Mouse (Mus musculus) liver, embryonic 12.5 days (tissue): Measurements from ENCODE around the gene Ntm. TPM values are rescaled to one million over a fixed set of nuclear protein-coding genes. Genes with fewer than 3 reads are reported as not detected.

Experiments used
- ATAC-seq: fragments of 200-750 bp; cut with Nextera tagmentation; 2 replicates; pipeline ENCODE4 v1.8.0; 2017; ENCODE audit warnings: moderate number of reproducible peaks, mild to moderate bottlenecking, moderate library complexity
- H3K27ac ChIP-seq: fragments of 300-500 bp; sonication (generic); 2 replicates; pipeline ENCODE4 v1.5.1; 2016; ENCODE audit warnings: mild to moderate bottlenecking
- H3K27me3 ChIP-seq: fragments of 300-500 bp; sonication (generic); replicated peaks from 2 replicates; pipeline ENCODE4 v1.6.1; 2016; ENCODE audit warnings: mild to moderate bottlenecking, moderate library complexity
- H3K36me3 ChIP-seq: fragments of 300-500 bp; sonication (generic); 2 replicates; pipeline ENCODE4 v1.6.1; 2016; ENCODE audit warnings: mild to moderate bottlenecking, moderate library complexity
- H3K4me1 ChIP-seq: fragments of 300-500 bp; sonication (generic); 2 replicates; pipeline ENCODE4 v1.6.1; 2016
- H3K4me2 ChIP-seq: fragments of 300-500 bp; sonication (generic); 2 replicates; pipeline ENCODE4 v1.6.1; 2016; ENCODE audit warnings: mild to moderate bottlenecking, moderate library complexity
- H3K4me3 ChIP-seq: fragments of 300-500 bp; sonication (generic); 2 replicates; pipeline ENCODE4 v1.5.1; 2016; ENCODE audit warnings: mild to moderate bottlenecking, moderate library complexity
- H3K9ac ChIP-seq: fragments of 300-500 bp; sonication (generic); 2 replicates; pipeline ENCODE4 v1.6.1; 2016; ENCODE audit warnings: mild to moderate bottlenecking, moderate library complexity
- H3K9me3 ChIP-seq: fragments of 300-500 bp; sonication (generic); replicated peaks from 2 replicates; pipeline ENCODE4 v1.6.1; 2016; ENCODE audit warnings: mild to moderate bottlenecking, moderate library complexity
- WGBS: fragments of 180-500 bp; shearing (Covaris S2); methylation state at CpG from one replicate; pipeline ENCODE4 v1.1.7; 2016; ENCODE audit not compliant: insufficient replicate concordance; 5-methylcytosine and 5-hydroxymethylcytosine counted together
- polyA plus RNA-seq: library from polyadenylated mRNA; unstranded; fragments of >200 nt; fragmentation: Nextera tagmentation; extraction: Ambion mirVana; gene quantifications from 2 replicates; pipeline ENCODE4 v1.2.1, GENCODE M21; 2016

Gene Ntm
- polyA plus RNA-seq, 1 experiment from 2014 or later, result 1.7 TPM

GRCm38 (mm10) chr9:29145901-29146300 lies 817.0 kb downstream of the Ntm start:
- Histone ChIP-seq H3K9ac (no peak overlapping the region), H3K4me2 (no peak overlapping the region), H3K4me1 (no peaks in the 10 kb centered on the region), H3K9me3 (no peaks in the 10 kb centered on the region), H3K27ac (no peak overlapping the region), H3K36me3 (no peaks in the 10 kb centered on the region), H3K27me3 (no peaks in the 10 kb centered on the region), H3K4me3 (no peak overlapping the region)
- no peak for ATAC-seq
- WGBS, result 19% methylated on average over 4 of the region's 4 CpGs

GRCm38 (mm10) chr9:29136039-29136438 lies 826.9 kb downstream of the Ntm start:
- no peak overlapping the region for H3K27ac ChIP-seq
- ATAC-seq, result no peak
- no peaks in the 10 kb centered on the region for H3K9me3 ChIP-seq
- H3K4me3 ChIP-seq, result no peak overlapping the region
- no peaks in the 10 kb centered on the region for H3K27me3 ChIP-seq
- no peak overlapping the region for H3K9ac ChIP-seq
- no peaks in the 10 kb centered on the region for H3K36me3 ChIP-seq
- WGBS, result 66% methylated on average over 4 of the region's 4 CpGs
- H3K4me1 ChIP-seq, result no peaks in the 10 kb centered on the region
- H3K4me2 ChIP-seq, result no peak overlapping the region

DNA sequence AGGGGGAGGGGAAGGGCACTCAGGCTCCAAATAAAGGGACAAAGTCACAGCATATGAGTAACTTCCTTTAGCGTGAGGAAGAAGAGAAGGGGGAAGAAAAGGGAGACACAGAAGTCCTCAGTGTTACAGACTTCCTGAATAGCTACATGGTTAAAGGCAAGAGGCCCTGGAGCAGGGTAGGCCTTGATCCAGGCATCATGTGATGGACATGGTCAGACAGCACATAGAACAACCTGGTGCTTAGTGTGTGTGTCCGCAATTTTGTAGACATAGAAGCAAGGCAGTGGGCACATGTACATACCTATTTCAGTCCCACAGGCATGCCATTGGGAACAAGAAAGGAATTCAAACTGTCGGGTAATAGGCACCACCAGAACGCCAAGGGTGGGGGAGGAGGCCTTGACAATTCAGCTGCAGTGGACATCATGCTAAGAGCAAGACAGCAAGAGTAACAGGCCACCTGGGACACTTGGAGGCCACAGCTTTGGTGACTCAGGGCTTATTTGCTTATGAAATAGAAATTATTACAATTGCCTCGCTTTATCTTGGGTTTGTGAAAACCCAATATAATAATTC lies 832.1 kb downstream of the Ntm start:
- WGBS, result 60% methylated on average over 5 of the region's 5 CpGs
- Histone ChIP-seq H3K36me3 (no peaks in the 10 kb centered on the region), H3K27ac (no peak overlapping the region)

DNA sequence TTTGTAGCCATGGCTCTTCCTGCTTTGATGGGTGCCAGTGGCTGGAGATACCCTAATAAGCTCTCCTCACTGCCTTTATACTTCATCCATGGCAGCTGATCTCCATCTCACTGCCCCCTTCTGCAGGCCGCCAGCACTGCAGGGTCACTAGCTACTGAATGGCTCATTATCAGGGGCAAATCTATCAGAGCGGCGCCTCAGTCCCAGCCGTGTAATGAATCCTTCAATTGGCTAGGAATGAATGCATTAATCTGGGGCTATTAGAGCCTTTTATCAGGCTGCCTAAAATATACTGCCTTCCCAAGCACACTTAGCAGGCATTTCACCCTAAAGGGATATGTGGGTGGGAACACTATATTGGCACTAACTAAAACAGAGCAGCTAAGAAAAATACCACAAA lies 832.6 kb downstream of the Ntm start:
- Histone ChIP-seq H3K9me3 (no peaks in the 10 kb centered on the region), H3K27me3 (no peaks in the 10 kb centered on the region), H3K4me3 (no peak overlapping the region), H3K36me3 (no peaks in the 10 kb centered on the region), H3K27ac (no peak overlapping the region), H3K4me2 (no peak overlapping the region), H3K9ac (no peak overlapping the region), H3K4me1 (no peaks in the 10 kb centered on the region)
- ATAC-seq, result no peak
- WGBS, result 61% methylated on average over 4 of the region's 4 CpGs

More for the DNA sequence above, 832.1 kb downstream of the Ntm start:
- no peak overlapping the region for H3K4me2 ChIP-seq
- H3K9ac ChIP-seq, result no peak overlapping the region
- no peaks in the 10 kb centered on the region for H3K9me3 ChIP-seq
- no peak for ATAC-seq
- no peaks in the 10 kb centered on the region for H3K4me1 ChIP-seq
- H3K4me3 ChIP-seq, result no peak overlapping the region
- H3K27me3 ChIP-seq, result no peaks in the 10 kb centered on the region

- no peak overlapping the region for H3K4me3 ChIP-seq
- no peaks in the 10 kb centered on the region for H3K4me1 ChIP-seq
- no peaks in the 10 kb centered on the region for H3K36me3 ChIP-seq
- H3K9ac ChIP-seq, result no peak overlapping the region
- 72% methylated on average over 2 of the region's 2 CpGs for WGBS
- ATAC-seq, result no peak
- H3K9me3 ChIP-seq, result no peaks in the 10 kb centered on the region
- no peaks in the 10 kb centered on the region for H3K27me3 ChIP-seq
- H3K27ac ChIP-seq, result no peak overlapping the region
- H3K4me2 ChIP-seq, result no peak overlapping the region
Measured at GRCm38 (mm10) chr9:29128416-29128815, 834.5 kb downstream of the Ntm start.

- no peaks in the 10 kb centered on the region for H3K27me3 ChIP-seq
- no peak overlapping the region for H3K9ac ChIP-seq
- ATAC-seq, result no peak
- no peak overlapping the region for H3K4me2 ChIP-seq
- WGBS, result 60% methylated on average over 3 of the region's 3 CpGs
- H3K4me1 ChIP-seq, result no peaks in the 10 kb centered on the region
- no peaks in the 10 kb centered on the region for H3K9me3 ChIP-seq
- H3K4me3 ChIP-seq, result no peak overlapping the region
- no peak overlapping the region for H3K27ac ChIP-seq
- no peaks in the 10 kb centered on the region for H3K36me3 ChIP-seq
Measured at GRCm38 (mm10) chr9:29124455-29124854, 838.5 kb downstream of the Ntm start.

GRCm38 (mm10) chr9:29123828-29124227 lies 839.1 kb downstream of the Ntm start:
- ATAC-seq, result no peak
- H3K9ac ChIP-seq, result no peak overlapping the region
- H3K27ac ChIP-seq, result no peak overlapping the region
- 90% methylated on average over 2 of the region's 2 CpGs for WGBS
- no peaks in the 10 kb centered on the region for H3K9me3 ChIP-seq
- H3K4me3 ChIP-seq, result no peak overlapping the region
- H3K36me3 ChIP-seq, result no peaks in the 10 kb centered on the region
- H3K4me1 ChIP-seq, result no peaks in the 10 kb centered on the region
- H3K4me2 ChIP-seq, result no peak overlapping the region
- H3K27me3 ChIP-seq, result no peaks in the 10 kb centered on the region

DNA sequence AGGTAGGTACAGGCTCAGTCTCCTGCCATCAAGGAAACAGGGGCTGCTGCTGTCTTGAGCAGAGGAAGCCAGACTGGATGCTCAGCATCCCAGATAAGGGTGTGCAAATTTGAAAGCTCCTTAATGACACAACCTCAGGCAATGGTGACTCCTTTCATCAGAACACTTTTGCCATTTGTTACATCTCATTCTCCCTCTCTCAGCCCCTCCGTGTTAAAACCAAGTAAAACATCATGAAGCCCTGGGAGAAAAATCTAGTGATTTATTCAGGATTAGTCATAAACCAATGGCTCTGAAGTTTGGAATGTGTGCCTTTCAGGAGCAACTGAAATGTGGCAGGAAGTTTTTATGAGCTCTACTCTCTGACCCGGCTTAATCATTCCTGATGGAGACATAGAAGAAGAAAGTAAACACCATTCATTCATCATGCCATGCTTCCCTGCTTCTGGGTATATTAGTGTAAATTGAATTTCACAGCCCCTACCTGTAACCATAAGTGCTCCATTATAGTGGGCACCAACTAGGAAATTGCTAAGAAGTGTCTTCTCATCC lies 845.3 kb downstream of the Ntm start:
- no peak overlapping the region for H3K4me2 ChIP-seq
- no peak for ATAC-seq
- no peak overlapping the region for H3K27ac ChIP-seq
- WGBS, result 45% methylated on average over 2 of the region's 2 CpGs
- no peaks in the 10 kb centered on the region for H3K9me3 ChIP-seq
- no peak overlapping the region for H3K4me3 ChIP-seq
- no peak overlapping the region for H3K9ac ChIP-seq
- no peaks in the 10 kb centered on the region for H3K27me3 ChIP-seq
- H3K36me3 ChIP-seq, result no peaks in the 10 kb centered on the region
- H3K4me1 ChIP-seq, result no peaks in the 10 kb centered on the region

DNA sequence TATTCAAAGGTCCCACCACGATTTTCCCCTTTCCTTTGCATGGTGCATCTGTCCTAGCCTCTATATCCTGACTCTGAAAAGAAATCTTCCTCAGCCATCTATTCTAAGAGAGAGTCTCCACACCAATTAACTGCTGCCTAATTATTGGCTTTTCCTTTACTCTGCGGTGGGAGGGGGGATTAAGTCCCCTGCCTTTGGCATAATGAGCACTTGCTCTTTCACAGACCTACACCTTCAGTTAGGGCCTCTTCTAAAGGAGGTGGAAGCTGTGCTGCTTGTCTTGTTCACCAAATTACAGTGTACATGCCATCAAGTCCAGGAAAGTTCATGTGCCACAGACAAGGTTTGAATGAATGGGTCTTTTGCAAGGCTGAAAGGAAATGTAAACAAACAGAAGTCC lies 847.6 kb downstream of the Ntm start:
- WGBS, result 38% methylated on average over 2 of the region's 2 CpGs
- H3K36me3 ChIP-seq, result no peaks in the 10 kb centered on the region
- no peaks in the 10 kb centered on the region for H3K4me1 ChIP-seq
- no peak overlapping the region for H3K4me2 ChIP-seq
- H3K27ac ChIP-seq, result no peak overlapping the region
- ATAC-seq, result no peak
- H3K9ac ChIP-seq, result no peak overlapping the region
- H3K9me3 ChIP-seq, result no peaks in the 10 kb centered on the region
- no peak overlapping the region for H3K4me3 ChIP-seq
- H3K27me3 ChIP-seq, result no peaks in the 10 kb centered on the region

DNA sequence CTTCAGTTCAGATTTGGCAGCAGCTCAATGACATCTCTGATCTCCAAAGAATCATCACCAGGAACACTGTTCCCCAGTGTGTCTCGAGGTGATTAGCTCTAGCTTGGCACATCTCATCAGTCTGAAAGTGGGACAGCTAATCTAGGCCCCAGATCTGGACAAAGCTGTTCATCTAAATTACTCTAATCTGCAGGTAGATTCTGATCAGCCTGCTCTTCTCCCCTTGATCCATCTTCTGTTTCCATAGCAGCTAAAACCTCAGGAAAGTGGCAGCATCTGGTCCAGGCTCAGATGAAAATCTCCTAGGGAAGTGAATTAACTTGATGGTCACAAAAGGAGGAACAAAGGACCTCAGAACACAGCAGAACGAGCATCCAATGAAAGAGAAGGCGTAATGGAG lies 856.2 kb downstream of the Ntm start:
- Histone ChIP-seq H3K9ac (no peak overlapping the region), H3K9me3 (no peaks in the 10 kb centered on the region), H3K4me3 (no peak overlapping the region), H3K27me3 (no peaks in the 10 kb centered on the region), H3K4me1 (no peaks in the 10 kb centered on the region), H3K36me3 (no peaks in the 10 kb centered on the region), H3K4me2 (no peak overlapping the region), H3K27ac (no peak overlapping the region)
- WGBS, result 50% methylated on average over 3 of the region's 3 CpGs
- ATAC-seq, result no peak

- ATAC-seq, result no peak
- WGBS, result 66% methylated on average over 5 of the region's 5 CpGs
- Histone ChIP-seq H3K27ac (no peak overlapping the region), H3K36me3 (no peaks in the 10 kb centered on the region), H3K4me3 (no peak overlapping the region), H3K27me3 (no peaks in the 10 kb centered on the region), H3K9ac (no peak overlapping the region), H3K4me1 (no peaks in the 10 kb centered on the region), H3K4me2 (no peak overlapping the region), H3K9me3 (no peaks in the 10 kb centered on the region)
Measured at GRCm38 (mm10) chr9:29104442-29104841, 858.5 kb downstream of the Ntm start.

DNA sequence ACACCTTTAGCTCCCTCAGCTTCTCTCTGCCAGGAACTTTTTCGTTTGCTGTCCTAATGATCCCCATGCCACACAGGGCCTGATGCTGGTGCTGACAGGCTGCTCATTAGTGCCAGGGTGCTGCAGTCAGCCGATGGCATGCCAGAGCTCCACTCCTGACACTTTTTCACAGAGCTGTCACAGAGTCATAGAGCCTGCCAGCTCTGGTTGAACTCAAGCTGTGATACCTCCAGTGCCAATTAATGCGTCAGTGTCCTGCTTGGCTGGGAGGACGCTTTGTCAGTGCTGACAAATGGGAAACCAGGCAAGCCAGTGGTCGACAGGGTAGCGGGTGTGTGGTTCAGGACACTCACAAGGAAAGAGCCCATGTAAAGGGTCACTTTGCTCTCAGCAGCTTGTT lies 858.9 kb downstream of the Ntm start:
- Histone ChIP-seq H3K4me3 (no peak overlapping the region), H3K36me3 (no peaks in the 10 kb centered on the region), H3K4me2 (no peak overlapping the region), H3K27me3 (no peaks in the 10 kb centered on the region), H3K9ac (no peak overlapping the region), H3K27ac (no peak overlapping the region), H3K4me1 (no peaks in the 10 kb centered on the region), H3K9me3 (no peaks in the 10 kb centered on the region)
- no peak for ATAC-seq
- 39% methylated on average over 6 of the region's 6 CpGs for WGBS

DNA sequence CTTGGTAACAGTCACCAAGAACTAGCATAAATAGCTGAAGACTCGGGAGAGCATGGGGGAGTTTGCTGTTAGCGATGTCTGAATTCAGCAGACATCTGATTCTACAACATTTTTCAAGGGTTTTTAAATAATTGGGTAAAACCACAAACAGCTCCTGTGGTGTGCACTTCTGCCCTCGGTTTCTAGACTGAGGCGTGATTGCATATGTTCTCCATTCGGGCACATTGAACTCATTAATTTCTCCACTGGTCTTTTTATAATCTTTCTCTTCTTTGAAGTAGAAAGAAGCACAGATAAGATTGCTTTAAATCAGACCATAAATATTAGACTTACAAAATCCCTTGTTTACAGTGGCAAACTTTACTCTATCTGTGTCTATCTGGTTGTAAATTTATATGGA lies 862.3 kb downstream of the Ntm start:
- Histone ChIP-seq H3K27ac (no peak overlapping the region), H3K27me3 (no peaks in the 10 kb centered on the region), H3K4me1 (no peaks in the 10 kb centered on the region), H3K36me3 (no peaks in the 10 kb centered on the region), H3K4me3 (no peak overlapping the region), H3K9ac (no peak overlapping the region), H3K4me2 (no peak overlapping the region), H3K9me3 (no peaks in the 10 kb centered on the region)
- ATAC-seq, result no peak
- 64% methylated on average over 5 of the region's 5 CpGs for whole genome bisulfite sequencing
